In the genomic region with DNA sequence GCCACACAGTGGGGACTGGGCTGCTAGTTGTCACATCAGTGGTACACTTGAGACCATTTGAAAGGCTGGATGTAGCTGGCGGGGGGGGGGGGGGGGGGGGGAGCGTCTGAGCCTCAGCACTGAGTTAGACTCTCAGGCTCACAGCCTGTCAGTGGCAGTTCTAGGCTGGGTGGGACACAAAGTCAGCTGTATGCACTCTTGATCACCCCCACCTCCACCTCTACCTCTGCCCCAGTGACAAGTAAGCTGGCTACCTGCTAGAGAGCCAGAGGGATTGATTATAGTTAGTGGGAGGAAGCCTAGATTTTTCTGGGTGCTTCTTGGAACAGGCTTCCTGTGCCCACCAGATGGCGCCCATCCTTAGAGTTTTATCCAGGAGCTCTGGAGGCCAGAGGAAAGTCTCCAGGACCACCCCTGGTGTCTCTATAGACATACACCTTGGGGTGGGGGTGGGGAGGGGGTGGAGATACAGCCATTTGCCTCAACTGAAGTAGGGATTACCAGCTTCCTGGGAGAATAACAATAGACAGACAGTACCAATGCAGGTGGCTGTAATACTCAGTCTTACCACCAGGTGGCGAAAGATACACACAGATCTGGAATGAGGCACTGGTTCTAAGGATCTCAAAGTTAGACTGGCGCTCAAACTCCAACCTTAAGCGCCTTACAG, we compare ENCODE assay signal across 8 mouse cellular contexts.
DNase-seq lines count a peak whose midpoint lies in the region; ATAC-seq lines count a peak whose summit lies in the region.

No protein-coding gene starts in this region.

- no peak overlapping the region for H3K4me2 ChIP-seq in embryonic facial prominence, embryonic 15.5 days (replicated peaks)
- no peak overlapping the region for H3K4me2 ChIP-seq in heart, embryonic 14.5 days (ENCODE audit: low read length)
- H3K4me2 ChIP-seq in liver, embryonic 12.5 days = no peak overlapping the region
- no peak overlapping the region for H3K4me2 ChIP-seq in stomach, embryonic 16.5 days (ENCODE audit: low read depth, low read length)

- H3K27me3 ChIP-seq in embryonic facial prominence, embryonic 15.5 days = no peaks in the 10 kb centered on the region
- no peaks in the 10 kb centered on the region for H3K27me3 ChIP-seq in heart, embryonic 14.5 days (ENCODE audit: control insufficient read depth, insufficient read depth, low read length)
- H3K27me3 ChIP-seq in liver, embryonic 12.5 days (replicated peaks) = no peaks in the 10 kb centered on the region
- H3K27me3 ChIP-seq in stomach, embryonic 16.5 days (ENCODE audit: control insufficient read depth, insufficient read depth, low read length) = no peaks in the 10 kb centered on the region

- H3K36me3 ChIP-seq in embryonic facial prominence, embryonic 15.5 days = peaks cover 13% of the 10 kb centered on the region; the same call in 1 of the 2 replicates
- peaks cover 24% of the 10 kb centered on the region for H3K36me3 ChIP-seq in heart, embryonic 14.5 days (ENCODE audit: control insufficient read depth, insufficient read depth, low read length)
- peaks cover 10% of the 10 kb centered on the region for H3K36me3 ChIP-seq in liver, embryonic 12.5 days
- H3K36me3 ChIP-seq in stomach, embryonic 16.5 days (ENCODE audit: control insufficient read depth, insufficient read depth, low read length) = 0 out of 2 replicates have a peak, but pooled peaks cover 3% of the 10 kb centered on the region

- 12% methylated on average over 4 of the region's 6 CpGs for WGBS in embryonic facial prominence, embryonic 15.5 days
- 11% methylated on average over 4 of the region's 6 CpGs for WGBS in heart, embryonic 14.5 days
- WGBS in liver, embryonic 12.5 days (ENCODE audit: insufficient replicate concordance) = 12% methylated on average over 5 of the region's 6 CpGs
- WGBS in stomach, embryonic 16.5 days = 12% methylated on average over 4 of the region's 6 CpGs

- peaks cover 27% of the 10 kb centered on the region for H3K4me1 ChIP-seq in embryonic facial prominence, embryonic 15.5 days
- H3K4me1 ChIP-seq in heart, embryonic 14.5 days (ENCODE audit: control insufficient read depth in 2 of 2, insufficient read depth in 2 of 2, low read length in 2 of 2) = peaks cover 4 to 6% of the 10 kb centered on the region in 2 experiments; a peak in 3 of 4 replicates
- peaks cover 25% of the 10 kb centered on the region for H3K4me1 ChIP-seq in liver, embryonic 12.5 days
- peaks cover 2% of the 10 kb centered on the region; the same call in 1 of the 2 replicates for H3K4me1 ChIP-seq in stomach, embryonic 16.5 days (ENCODE audit: control insufficient read depth, insufficient read depth, low read length)

- H3K9me3 ChIP-seq in embryonic facial prominence, embryonic 15.5 days (replicated peaks) = no peaks in the 10 kb centered on the region
- no peaks in the 10 kb centered on the region for H3K9me3 ChIP-seq in heart, embryonic 14.5 days (ENCODE audit: control insufficient read depth, low read length)
- no peaks in the 10 kb centered on the region for H3K9me3 ChIP-seq in liver, embryonic 12.5 days (replicated peaks)
- no peaks in the 10 kb centered on the region; the same call in 1 of the 2 replicates for H3K9me3 ChIP-seq in stomach, embryonic 16.5 days (replicated peaks; ENCODE audit: control insufficient read depth, low read length)

- H3K9ac ChIP-seq in embryonic facial prominence, embryonic 15.5 days = no peak overlapping the region
- no peak overlapping the region for H3K9ac ChIP-seq in heart, embryonic 14.5 days (ENCODE audit: low read length)
- H3K9ac ChIP-seq in liver, embryonic 12.5 days = no peak overlapping the region
- H3K9ac ChIP-seq in stomach, embryonic 16.5 days (ENCODE audit: low read length) = no peak overlapping the region

- ATAC-seq in CD4-positive, CD25-positive, alpha-beta regulatory T cell, adult 4 months = peak; percentile 73
- peak; percentile 62 for ATAC-seq in embryonic facial prominence, embryonic 15.5 days (ENCODE audit: insufficient number of reproducible peaks, low FRiP score, low TSS enrichment, low read depth)
- peak; percentile 36; the same call in 1 of the 2 replicates for ATAC-seq in heart, embryonic 14.5 days (ENCODE audit: insufficient number of reproducible peaks, insufficient read depth, low FRiP score, low read depth)
- peak; percentile 52; the same call in 1 of the 2 replicates for ATAC-seq in liver, embryonic 12.5 days
- peak; percentile 72; the same call in 1 of the 2 replicates for ATAC-seq in stomach, embryonic 16.5 days (ENCODE audit: insufficient read depth, low FRiP score)

- no peak overlapping the region for H3K27ac ChIP-seq in embryonic facial prominence, embryonic 15.5 days (replicated peaks)
- H3K27ac ChIP-seq in heart, embryonic 14.5 days (replicated peaks in 1 of 2; ENCODE audit: control insufficient read depth in 1 of 2, insufficient read depth in 1 of 2, low read depth in 2 of 2, low read length in 2 of 2) = no peak overlapping the region
- H3K27ac ChIP-seq in liver, embryonic 12.5 days = no peak overlapping the region
- H3K27ac ChIP-seq in stomach, embryonic 16.5 days (ENCODE audit: low read length) = no peak overlapping the region

- H3K4me3 ChIP-seq in embryonic facial prominence, embryonic 15.5 days (replicated peaks) = no peak overlapping the region
- no peak overlapping the region for H3K4me3 ChIP-seq in heart, embryonic 14.5 days (ENCODE audit: control insufficient read depth in 1 of 2, insufficient read depth in 1 of 2, low read depth in 1 of 2, low read length in 2 of 2)
- no peak overlapping the region for H3K4me3 ChIP-seq in liver, embryonic 12.5 days
- H3K4me3 ChIP-seq in stomach, embryonic 16.5 days (replicated peaks; ENCODE audit: low read length) = no peak overlapping the region

- peak; percentile 35 to 58 for DNase-seq in adrenal gland, postnatal 4 days (ENCODE audit: low spot score in 2 of 2)
- peak; percentile 90 for DNase-seq in kidney, postnatal 10 days
- DNase-seq in naive thymus-derived CD4-positive, alpha-beta T cell, adult 2 months (ENCODE audit: low read depth) = peak; percentile 90
